Mouse (Mus musculus) limb, embryonic 11.5 days (tissue): ENCODE results near the gene Ddx31. TPM values are rescaled to one million over a fixed set of nuclear protein-coding genes. Genes with fewer than 3 reads are reported as not detected.
A peak's percentile ranks its signal among the peaks of the same experiment; 100 is the strongest.

Source experiments
- ATAC-seq: fragments of 200-750 bp; cut with Nextera tagmentation; 2 replicates; pipeline ENCODE4 v1.8.0; 2017; ENCODE audit warnings: low read depth; ENCODE audit not compliant: insufficient number of reproducible peaks, low FRiP score, low TSS enrichment
- DNase-seq: peaks from one replicate; pipeline ENCODE4 v3.0.0-alpha.2; 2015; ENCODE audit warnings: low spot score
- H3K27ac ChIP-seq: fragments of 300-500 bp; sonication (generic); replicated peaks from 2 replicates; pipeline ENCODE4 v1.5.1; 2014; ENCODE audit warnings: low read depth, mild to moderate bottlenecking, low read length
- H3K27me3 ChIP-seq: fragments of 300-500 bp; sonication (generic); 2 replicates; pipeline ENCODE4 v1.6.1; 2014; ENCODE audit warnings: mild to moderate bottlenecking, low read length, mixed read lengths; ENCODE audit not compliant: control insufficient read depth, insufficient read depth
- H3K36me3 ChIP-seq: fragments of 300-500 bp; sonication (generic); 2 replicates; pipeline ENCODE4 v1.6.1; 2014; ENCODE audit warnings: mild to moderate bottlenecking, low read length, moderate library complexity, mixed read lengths; ENCODE audit not compliant: control insufficient read depth, insufficient read depth
- H3K4me1 ChIP-seq: fragments of 300-500 bp; sonication (generic); 2 replicates; pipeline ENCODE4 v1.6.1; 2014; ENCODE audit warnings: low read length, mixed read lengths; ENCODE audit not compliant: control insufficient read depth, insufficient read depth
- H3K4me2 ChIP-seq: fragments of 300-500 bp; sonication (generic); 2 replicates; pipeline ENCODE4 v1.6.1; 2014; ENCODE audit warnings: low read depth, mild to moderate bottlenecking, moderate library complexity; ENCODE audit not compliant: severe bottlenecking
- H3K4me3 ChIP-seq: fragments of 300-500 bp; sonication (generic); 2 replicates; pipeline ENCODE4 v1.5.1; 2014; ENCODE audit warnings: low read depth, low read length
- H3K9ac ChIP-seq: fragments of 300-500 bp; sonication (generic); 2 replicates; pipeline ENCODE4 v1.6.1; 2014; ENCODE audit warnings: mild to moderate bottlenecking, low read length
- H3K9me3 ChIP-seq: fragments of 300-500 bp; sonication (generic); 2 replicates; pipeline ENCODE4 v1.6.1; 2016; ENCODE audit warnings: low read length; ENCODE audit not compliant: control insufficient read depth
- WGBS: fragments of 180-500 bp; shearing (Covaris S2); extraction: QIAGEN DNeasy Blood & Tissue Kit; methylation state at CpG from one replicate; pipeline ENCODE4 v1.1.7; 2014; 5-methylcytosine and 5-hydroxymethylcytosine counted together
- polyA plus RNA-seq: library from polyadenylated mRNA; unstranded; fragments of >200 nt; fragmentation: Nextera tagmentation; extraction: Ambion mirVana; gene quantifications from 2 replicates; pipeline ENCODE4 v1.2.1, GENCODE M21; 2014

Ddx31 gene
- 20.4 and 21.8 TPM in 2 replicates for polyA plus RNA-seq

DNA sequence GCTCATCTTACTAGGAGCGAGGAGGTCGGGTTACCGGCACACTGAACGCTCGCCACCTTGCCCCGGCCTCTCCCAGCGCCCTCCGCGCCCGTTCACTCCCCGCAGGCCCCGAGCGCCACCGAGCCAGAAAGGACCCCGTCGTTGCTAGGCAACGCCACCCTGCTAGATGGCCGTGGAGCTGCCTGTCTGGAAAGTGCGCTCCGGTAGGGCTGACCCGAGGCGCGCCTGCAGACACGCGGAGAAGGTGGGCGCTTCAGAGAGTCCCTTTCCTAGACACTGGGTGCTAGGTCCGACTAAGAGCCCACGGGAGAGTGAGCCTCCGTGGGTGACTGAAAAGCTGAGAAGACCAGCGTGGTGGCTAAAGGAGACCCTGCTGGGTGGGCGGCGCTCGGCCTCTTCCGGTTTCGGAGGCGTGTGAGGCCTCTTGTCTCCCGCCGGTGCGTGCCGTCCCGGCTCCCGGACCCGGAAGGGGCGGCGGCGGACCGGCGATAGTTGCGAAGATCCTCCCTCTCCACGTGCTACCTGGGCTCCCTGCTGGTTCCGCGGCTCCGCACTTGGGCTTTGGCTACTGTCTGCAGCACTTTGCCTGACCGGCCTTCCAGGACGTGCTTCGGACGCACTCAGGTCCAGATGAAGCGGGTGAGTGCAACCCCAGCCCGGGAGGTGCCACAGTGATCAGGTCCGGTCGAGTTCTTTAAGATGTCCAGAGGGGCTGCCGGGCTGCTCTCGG is at the start of gene Ddx31, which contains the start of gene Gtf3c4:
TSS of gene Ddx31 (plus strand) at position 185 of the 730 bp plus-strand sequence.
TSS of gene Gtf3c4 (minus strand) at position 139 of the 730 bp plus-strand sequence.
- peak within 1 kb of the TSS; percentile 85 for H3K4me2 ChIP-seq
- DNase-seq (peak; percentile 98), ATAC-seq (peak; percentile 96)
- peak within 1 kb of the TSS; percentile 91 for H3K9ac ChIP-seq
- H3K36me3 ChIP-seq = no peaks in the 10 kb centered on the region; the same call in 1 of the 2 replicates
- peak within 1 kb of the TSS; percentile 99 for H3K4me3 ChIP-seq
- H3K9me3 ChIP-seq = no peaks in the 10 kb centered on the region
- H3K4me1 ChIP-seq = peaks cover 10% of the 10 kb centered on the region
- H3K27me3 ChIP-seq = no peaks in the 10 kb centered on the region
- H3K27ac ChIP-seq = peak within 1 kb of the TSS; percentile 81
- under 1% methylated on average over 63 of the region's 63 CpGs for WGBS

DNA sequence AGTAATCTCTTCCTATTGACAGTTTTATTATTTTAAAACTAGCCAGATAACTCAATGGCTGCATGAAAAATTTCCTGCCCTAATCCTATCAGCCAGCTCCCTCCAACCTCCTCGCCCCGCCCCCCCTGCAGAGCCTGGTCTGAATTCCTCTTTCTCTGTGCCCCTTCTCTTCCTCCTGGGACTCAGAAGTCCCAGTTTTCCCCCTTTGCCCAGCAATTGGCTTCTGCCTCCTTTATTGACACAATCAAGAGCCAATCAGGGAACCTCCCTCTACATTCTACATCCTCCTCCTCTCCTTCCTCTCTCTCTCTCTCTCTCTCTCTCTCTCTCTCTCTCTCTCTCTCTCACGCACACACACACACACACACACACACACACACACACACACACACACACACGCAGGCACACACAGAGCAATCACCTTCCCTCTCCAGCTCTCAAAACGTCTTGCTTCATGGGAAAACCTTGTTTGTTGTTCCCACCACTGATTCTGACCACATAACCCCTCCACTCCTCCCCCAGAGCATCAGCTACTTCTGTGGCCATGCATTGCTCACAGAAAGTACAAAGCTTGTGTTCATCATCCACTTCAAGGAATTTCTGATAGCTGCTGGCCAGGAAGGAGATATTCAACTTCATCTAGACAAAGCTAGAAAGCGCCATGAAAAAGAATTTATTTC is 47.1 kb upstream of the Ddx31 start:
- peak; percentile 57 for DNase-seq
- H3K27me3 ChIP-seq = 0 out of 2 replicates have a peak, but pooled peaks cover 2% of the 10 kb centered on the region
- H3K9me3 ChIP-seq = no peaks in the 10 kb centered on the region
- no peak overlapping the region for H3K9ac ChIP-seq
- H3K36me3 ChIP-seq = no peaks in the 10 kb centered on the region
- no peak overlapping the region for H3K4me2 ChIP-seq
- H3K27ac ChIP-seq = no peak overlapping the region
- H3K4me3 ChIP-seq = no peak overlapping the region
- no peak for ATAC-seq
- 24% methylated on average over 5 of the region's 6 CpGs for WGBS
- H3K4me1 ChIP-seq = peaks cover 5% of the 10 kb centered on the region

DNA sequence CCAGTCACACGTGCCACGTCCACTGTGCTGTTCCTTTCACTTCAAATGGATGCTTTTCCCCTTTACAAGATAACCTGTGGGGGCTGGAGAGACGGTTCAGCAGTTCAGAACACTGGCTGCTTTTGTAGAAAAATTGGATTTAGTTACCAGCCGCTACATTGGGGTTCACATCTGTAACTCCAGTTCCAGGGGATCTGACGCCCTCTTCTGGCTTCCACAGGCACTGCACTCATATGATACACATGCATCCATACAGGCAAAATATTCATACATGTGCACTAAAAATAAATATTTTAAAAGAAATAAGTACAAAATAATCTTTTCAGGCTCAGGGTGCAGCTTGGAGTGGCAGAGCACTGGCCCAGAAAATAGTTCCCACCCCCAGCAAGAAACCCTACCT is 45.6 kb upstream of the Ddx31 start:
- Histone ChIP-seq H3K27ac (no peak overlapping the region), H3K36me3 (no peaks in the 10 kb centered on the region), H3K4me2 (no peak overlapping the region), H3K4me1 (peaks cover 8% of the 10 kb centered on the region), H3K9me3 (no peaks in the 10 kb centered on the region), H3K27me3 (0 out of 2 replicates have a peak, but pooled peaks cover 2% of the 10 kb centered on the region), H3K4me3 (no peak overlapping the region), H3K9ac (no peak overlapping the region)
- ATAC-seq (no peak), DNase-seq (no peak)
- 74% methylated on average over 5 of the region's 5 CpGs for WGBS

DNA sequence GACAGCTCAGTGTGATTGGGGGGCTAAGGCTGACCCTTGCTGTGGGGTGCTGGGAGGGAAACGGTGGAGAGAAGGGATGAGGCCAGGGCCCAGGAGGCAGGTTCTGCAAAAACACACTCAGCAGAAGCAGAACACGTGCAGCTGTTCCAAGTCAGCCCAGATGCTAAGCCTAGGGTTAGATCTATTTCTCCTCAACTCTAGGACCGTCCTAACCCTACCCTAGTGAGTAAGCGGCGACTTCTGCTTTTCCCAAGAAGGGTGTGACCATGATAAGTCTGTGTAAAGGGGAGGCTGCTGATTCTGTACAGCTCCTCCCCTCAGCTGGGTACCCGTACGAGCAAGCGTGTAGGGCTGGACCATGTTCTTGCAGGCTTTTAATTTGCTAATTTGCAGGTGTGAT is 43.9 kb upstream of the Ddx31 start:
- no peak overlapping the region for H3K9ac ChIP-seq
- WGBS = 74% methylated on average over 8 of the region's 8 CpGs
- peaks cover 5% of the 10 kb centered on the region; the same call in 1 of the 2 replicates for H3K27me3 ChIP-seq
- ATAC-seq = no peak
- no peak overlapping the region for H3K4me2 ChIP-seq
- DNase-seq = no peak
- no peaks in the 10 kb centered on the region for H3K36me3 ChIP-seq
- peaks cover 8% of the 10 kb centered on the region for H3K4me1 ChIP-seq
- no peak overlapping the region for H3K4me3 ChIP-seq
- H3K9me3 ChIP-seq = no peaks in the 10 kb centered on the region
- no peak overlapping the region for H3K27ac ChIP-seq

DNA sequence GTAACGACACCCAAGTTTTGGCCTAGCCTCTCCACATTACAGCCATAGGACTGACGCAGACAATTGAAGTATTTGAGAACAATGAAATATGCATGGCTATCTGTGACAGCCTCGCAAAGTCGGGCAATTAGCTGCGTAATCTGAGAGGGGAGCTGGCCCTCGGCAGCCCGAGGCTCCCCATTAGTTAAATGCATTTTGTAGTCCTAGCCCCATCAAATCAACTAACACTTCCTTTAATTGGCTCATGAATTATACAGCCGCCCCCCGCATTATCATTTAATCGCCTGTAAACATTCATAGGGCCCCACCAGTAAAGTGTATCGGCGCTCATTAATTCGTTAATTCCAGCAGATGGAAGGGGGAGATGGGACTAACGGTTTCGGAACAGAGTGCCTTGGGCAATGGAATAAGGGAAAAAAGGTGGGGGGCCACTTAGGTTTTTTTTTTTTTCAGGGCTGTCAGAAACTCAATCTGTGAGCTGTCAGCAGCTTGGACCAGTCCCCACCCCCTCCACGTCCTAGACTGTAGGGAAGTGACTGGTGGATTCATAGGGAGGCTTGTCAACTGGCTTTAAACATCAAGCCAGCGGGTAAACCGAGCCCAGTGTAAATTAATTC is 42.6 kb upstream of the Ddx31 start:
- WGBS = 13% methylated on average over 18 of the region's 18 CpGs
- no peak overlapping the region for H3K9ac ChIP-seq
- peaks cover 8% of the 10 kb centered on the region for H3K4me1 ChIP-seq
- H3K4me3 ChIP-seq = no peak overlapping the region
- H3K27ac ChIP-seq = no peak overlapping the region
- ATAC-seq = no peak
- H3K36me3 ChIP-seq = no peaks in the 10 kb centered on the region
- H3K4me2 ChIP-seq = 0 out of 2 replicates have a peak overlapping the region, but pooled peaks have one; percentile 8
- no peaks in the 10 kb centered on the region for H3K9me3 ChIP-seq
- DNase-seq = peak; percentile 59
- H3K27me3 ChIP-seq = peaks cover 7% of the 10 kb centered on the region; the same call in 1 of the 2 replicates

DNA sequence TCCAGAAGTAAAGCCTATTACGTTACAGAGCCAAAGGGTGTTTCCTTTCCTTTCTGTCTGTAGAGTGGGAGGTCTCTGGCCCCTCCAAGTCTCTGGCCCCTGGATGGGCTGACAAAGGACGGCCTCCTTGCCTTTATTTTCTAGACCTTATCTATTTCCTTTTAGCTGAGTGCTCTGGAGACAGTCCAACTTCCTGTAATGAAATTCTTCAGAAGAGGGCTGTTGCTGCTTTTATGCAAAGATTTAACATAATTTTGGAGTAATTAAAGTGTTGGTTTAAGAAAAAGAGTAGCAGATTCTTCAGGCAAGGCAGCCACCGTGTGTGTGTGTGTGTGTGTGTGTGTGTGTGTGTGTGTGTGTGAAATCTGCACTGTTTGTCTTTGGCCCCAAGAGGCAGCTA is 41.8 kb upstream of the Ddx31 start:
- Histone ChIP-seq H3K27me3 (peaks cover 11% of the 10 kb centered on the region; the same call in 1 of the 2 replicates), H3K27ac (no peak overlapping the region), H3K4me2 (peak overlapping the region; percentile 4; the same call in 1 of the 2 replicates), H3K9ac (no peak overlapping the region), H3K4me3 (no peak overlapping the region), H3K9me3 (no peaks in the 10 kb centered on the region), H3K4me1 (peaks cover 8% of the 10 kb centered on the region), H3K36me3 (no peaks in the 10 kb centered on the region)
- ATAC-seq = no peak
- no peak for DNase-seq
- 47% methylated on average over 3 of the region's 3 CpGs for WGBS

DNA sequence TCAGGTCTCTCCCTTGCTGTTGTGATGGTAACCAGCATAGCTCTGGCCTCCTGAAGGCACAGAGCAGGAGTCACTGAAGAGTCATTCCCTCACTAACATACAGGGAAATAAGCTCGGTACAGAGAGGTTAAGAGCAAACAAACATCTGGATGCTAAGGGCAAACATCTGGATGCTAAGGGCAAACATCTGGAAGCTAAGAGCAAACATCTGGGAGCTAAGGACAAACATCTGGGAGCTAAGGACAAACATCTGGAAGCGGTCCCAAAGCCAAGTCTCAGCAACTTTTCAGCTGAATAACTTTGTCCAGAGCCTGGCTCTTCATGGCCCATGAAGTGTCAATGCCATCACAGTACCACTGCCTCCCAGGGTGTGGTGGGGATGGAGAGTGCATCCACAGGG is 40.6 kb upstream of the Ddx31 start:
- DNase-seq (peak; percentile 57), ATAC-seq (no peak)
- Histone ChIP-seq H3K36me3 (no peaks in the 10 kb centered on the region), H3K9ac (no peak overlapping the region), H3K27me3 (peaks cover 11% of the 10 kb centered on the region; the same call in 1 of the 2 replicates), H3K9me3 (no peaks in the 10 kb centered on the region), H3K27ac (no peak overlapping the region), H3K4me3 (no peak overlapping the region), H3K4me1 (peaks cover 8% of the 10 kb centered on the region), H3K4me2 (no peak overlapping the region)
- 36% methylated on average over 2 of the region's 2 CpGs for WGBS

DNA sequence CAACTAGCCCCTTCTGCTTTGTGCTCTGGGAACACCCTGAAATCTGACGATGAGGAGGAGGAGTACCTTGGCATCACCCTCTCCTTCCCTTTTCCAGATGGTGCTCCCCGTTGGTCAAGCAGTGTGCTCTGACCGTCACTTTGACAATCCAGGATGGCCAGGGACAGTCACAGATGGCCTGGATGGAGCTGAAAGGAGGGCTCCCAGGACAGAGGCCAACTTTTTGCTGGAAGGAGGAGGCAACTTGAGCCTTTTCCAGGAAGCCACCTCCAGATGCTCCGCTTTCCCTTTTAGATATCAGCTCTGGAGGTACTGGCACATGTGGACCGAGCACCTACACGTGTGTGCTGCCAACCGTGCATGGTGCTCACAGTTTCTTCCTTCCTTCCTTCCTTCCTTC is 36.8 kb upstream of the Ddx31 start:
- Histone ChIP-seq H3K4me3 (no peak overlapping the region), H3K9ac (no peak overlapping the region), H3K27me3 (peaks cover 9% of the 10 kb centered on the region; the same call in 1 of the 2 replicates), H3K4me1 (no peaks in the 10 kb centered on the region; the same call in 1 of the 2 replicates), H3K4me2 (no peak overlapping the region), H3K36me3 (no peaks in the 10 kb centered on the region), H3K9me3 (no peaks in the 10 kb centered on the region), H3K27ac (no peak overlapping the region)
- DNase-seq (no peak), ATAC-seq (no peak)
- 89% methylated on average over 7 of the region's 7 CpGs for WGBS
